Mouse (Mus musculus): ENCODE measurements at regions not wholly inside any gene's neighbourhood (a gene's known extent, or its start where the extent isn't known, plus 50 kb on each side); places are given as distances from the start of the nearest gene placed in this dataset.

GRCm38 (mm10) chr12:9847465-9848205 is 277.7 kb downstream of the Osr1 start:
- no peak for DNase-seq

GRCm38 (mm10) chr12:9855503-9856024 is 285.6 kb downstream of the Osr1 start:
- DNase-seq: no peak

DNA sequence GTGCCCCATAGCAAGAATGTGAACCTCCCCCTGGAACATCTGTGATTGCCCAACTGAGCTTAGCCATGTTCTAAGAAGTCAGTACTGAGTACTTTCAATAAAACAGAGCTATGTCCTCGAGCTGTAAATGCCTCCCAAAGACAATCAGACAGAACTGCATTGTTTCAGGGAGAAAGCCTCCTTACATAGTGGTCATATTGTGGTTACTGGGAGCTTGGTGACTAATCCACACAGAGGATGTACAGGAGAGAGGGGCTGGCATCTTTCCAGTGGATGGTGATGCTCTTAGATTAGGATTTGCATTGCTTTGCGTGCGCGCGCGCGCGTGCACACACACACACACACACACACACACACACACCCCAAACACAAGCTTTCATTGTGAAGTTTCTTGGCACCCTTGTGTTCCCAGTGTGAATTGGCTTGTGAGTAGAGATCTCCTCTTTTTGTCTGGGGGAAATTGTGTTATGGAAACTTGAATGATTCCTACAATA is 286.3 kb downstream of the Osr1 start:
- peak; percentile 12 for DNase-seq

DNA sequence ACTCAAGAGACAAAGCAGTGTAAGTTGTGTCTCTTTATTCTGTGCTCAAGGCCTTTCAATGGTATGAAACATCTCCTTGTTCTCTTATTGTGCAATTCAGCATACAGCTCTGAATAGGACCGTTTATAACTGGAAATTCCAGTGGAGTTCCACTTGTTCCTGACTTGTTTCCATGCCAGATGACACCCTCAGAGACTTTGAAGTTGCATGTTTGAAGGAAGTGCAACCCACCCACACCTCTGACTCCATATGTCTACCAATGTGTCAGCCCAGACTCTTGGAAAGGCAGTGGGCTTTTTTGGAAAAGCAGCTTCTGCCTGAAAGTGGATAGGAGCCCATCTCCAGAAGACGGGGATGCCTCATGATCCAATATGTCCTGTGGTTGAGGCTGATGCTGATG is 288.1 kb downstream of the Osr1 start:
- DNase-seq: peak; percentile 9

DNA sequence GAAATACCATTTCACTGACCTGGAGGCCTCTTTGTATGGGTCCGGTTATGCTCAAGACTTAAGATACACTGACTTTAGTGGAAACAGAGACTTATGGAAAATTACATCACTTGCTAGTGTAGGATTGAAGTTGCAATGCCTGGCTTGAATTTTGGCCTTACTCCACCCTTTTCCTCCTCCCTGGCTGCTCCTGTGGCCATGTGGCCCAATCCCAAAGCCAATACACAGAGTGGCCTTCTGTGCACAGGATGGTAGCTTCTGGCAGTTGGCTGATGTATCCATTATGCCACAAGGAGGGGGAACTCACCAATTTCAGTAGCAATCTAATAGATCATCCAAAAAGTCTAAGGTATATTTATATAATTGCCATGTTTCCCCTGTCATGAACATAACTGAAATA is 292.4 kb downstream of the Osr1 start:
- DNase-seq: no peak

GRCm38 (mm10) chr12:9872236-9872635 is 302.3 kb downstream of the Osr1 start:
- DNase-seq: no peak

DNA sequence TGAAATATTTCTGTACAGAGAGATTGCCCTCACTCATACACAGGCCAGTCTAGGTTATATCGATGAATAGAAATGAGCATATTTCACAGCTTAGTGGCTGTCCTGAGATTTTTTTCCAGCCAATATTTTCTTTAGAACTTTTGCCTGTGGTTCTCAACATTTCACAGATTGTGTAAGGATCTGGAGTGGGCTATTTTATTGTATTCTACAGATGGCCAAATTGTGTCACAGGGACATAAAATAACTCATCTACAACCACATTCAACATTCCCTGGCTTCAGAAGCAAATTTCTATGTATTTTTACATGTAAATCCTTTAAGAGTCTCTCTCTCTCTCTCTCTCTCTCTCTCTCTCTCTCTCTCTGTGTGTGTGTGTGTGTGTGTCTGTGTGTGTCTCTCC is 303.3 kb downstream of the Osr1 start:
- DNase-seq: no peak

DNA sequence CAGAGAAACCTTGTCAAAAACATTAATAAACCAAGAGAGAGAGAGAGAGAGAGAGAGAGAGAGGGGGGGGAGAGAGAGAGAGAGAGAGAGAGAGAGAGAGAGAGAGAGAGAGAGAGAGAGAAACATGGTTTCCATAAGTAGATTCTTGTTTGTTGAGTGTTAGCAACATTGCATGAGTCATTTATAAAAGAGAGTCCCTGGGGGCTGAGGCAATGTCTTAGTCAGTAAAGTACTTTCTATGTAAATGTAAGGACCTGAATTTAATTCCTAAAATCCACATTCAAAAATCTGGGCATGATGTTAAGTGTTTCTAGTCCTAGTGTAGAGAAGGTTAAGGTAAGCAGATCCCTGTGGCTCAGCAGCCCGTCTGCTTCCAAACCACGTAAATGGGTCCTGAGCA is 304.9 kb downstream of the Osr1 start:
- DNase-seq: no peak

DNA sequence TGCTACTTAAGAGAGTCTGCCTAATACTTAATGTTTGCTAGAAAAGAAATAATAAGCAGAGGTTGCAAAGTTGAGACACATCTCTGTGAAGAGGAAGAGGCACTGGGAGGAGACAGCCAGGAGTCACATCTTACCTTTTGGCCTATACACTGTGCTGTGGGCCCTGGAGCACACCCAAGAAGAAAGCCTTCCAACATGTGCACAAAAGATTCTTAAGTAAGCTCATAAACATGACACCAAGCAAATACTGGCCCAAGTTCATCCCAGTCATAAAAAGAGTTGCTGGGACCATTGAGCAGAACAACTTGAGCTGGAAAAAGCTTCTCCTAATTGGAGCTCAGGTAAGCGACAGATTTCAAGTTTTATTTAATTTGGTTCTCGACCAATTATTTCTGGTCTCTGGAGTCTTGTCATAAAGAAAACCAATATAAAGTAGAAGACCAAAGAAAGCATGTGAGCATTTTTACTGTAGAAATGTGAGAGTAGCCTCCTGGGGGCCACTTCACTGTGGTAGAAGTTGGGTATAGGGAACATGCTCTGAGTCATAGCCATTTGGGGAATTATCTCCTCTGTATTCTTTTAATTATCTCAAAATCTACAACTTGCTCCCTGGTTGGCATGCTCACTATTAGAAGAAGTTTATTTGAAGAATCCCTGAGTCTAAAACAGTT is 312.2 kb downstream of the Osr1 start:
- no peak for DNase-seq

DNA sequence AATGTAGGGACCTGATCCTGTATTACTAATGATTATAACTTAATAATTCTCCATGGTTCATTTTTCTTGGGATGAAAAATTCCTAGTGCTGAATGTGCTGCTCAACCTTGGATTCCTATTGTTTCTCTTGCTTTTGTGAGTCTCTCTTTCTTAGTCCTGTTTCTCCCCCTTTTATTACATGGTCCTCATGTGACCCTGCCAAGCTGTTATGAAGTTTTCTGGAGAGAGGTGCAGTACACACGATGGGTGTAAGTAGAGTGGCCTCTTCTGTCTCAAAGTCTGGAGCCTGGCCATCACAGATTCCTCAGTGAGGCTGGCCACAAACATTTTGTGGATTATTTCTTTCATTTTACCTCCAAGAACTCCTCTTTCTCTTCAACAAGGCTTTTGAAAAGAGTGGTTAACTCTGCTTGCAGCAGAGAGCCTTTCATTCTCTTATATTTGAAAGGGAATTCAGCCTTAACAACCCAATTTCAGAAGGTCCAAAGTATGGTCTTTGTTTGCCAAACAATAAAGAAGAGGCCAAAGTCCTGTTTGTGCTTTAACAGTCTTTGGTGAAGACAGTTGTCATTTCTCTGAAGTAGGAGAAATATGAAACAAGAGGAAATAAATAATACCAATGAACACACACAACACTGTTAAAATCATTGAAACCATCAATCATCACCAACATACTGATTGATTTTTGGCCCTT is 313.3 kb downstream of the Osr1 start:
- no peak for DNase-seq

GRCm38 (mm10) chr12:9894521-9894920 is 324.6 kb downstream of the Osr1 start:
- no peak for DNase-seq

DNA sequence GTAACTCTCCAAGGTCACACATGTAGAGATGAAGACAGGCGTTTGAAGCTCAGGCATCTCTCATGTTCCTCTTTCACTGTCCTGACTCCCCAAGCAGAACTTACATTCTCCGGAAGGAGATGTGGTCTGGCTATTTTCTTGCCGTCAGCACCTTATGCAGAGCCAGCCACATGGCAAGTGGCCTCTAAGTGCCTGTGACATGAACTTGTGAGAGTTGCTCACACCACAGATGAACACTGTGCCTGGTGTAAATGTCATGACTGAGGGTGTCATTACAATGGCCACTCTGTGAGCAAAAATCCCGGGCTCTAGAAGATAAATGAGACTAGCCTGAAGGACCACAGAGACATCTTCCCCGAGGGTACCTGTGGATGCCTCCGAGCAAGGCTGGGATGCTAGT is 328.1 kb downstream of the Osr1 start:
- DNase-seq: no peak

GRCm38 (mm10) chr12:9898420-9898819 is 328.5 kb downstream of the Osr1 start:
- no peak for DNase-seq

DNA sequence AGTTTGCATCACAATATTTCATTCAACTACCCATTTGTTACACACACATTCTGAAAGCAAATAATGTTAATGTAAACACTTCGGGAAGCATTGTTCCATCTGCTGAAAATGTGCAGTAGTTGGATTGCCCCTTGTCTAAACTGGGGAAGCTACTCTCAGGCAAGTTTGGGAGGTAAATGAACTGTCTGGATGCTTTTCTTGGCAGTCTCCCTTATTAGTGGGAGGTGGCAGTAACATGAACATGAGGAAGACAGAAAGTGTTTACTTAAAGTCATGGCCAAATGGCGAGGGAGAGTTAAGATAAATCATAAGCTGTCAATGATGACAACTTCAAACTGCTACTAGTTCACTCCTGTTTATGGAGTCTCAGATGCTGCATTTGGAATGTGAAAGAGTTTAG is 332.0 kb downstream of the Osr1 start:
- DNase-seq: no peak

DNA sequence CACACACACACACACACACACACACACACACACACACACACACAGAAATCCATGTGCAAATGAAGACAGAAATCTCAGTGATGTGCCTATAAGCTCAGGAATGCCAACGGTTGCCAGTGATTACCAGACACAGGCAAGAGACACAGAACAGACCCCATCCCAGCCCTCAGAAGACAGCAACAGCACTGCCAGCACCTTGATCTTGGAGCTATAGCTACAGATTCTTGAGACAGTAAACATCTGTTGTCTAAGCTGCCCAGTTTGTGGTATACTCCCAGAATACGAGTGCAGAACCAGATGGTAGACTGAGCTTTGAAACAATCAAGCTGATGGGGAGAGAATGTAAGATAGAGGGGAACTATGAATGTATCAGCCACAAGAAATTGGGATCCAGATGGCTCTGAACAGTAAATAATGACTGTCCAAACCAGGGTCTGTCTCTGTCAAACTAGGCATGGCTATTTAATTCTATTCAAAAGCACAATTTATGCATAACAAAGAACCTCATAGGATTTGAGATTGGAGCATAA is 333.9 kb downstream of the Osr1 start:
- no peak for DNase-seq

- DNase-seq: no peak
These were observed 342.4 kb downstream of the Osr1 start for GRCm38 (mm10) chr12:9912333-9912732.

DNA sequence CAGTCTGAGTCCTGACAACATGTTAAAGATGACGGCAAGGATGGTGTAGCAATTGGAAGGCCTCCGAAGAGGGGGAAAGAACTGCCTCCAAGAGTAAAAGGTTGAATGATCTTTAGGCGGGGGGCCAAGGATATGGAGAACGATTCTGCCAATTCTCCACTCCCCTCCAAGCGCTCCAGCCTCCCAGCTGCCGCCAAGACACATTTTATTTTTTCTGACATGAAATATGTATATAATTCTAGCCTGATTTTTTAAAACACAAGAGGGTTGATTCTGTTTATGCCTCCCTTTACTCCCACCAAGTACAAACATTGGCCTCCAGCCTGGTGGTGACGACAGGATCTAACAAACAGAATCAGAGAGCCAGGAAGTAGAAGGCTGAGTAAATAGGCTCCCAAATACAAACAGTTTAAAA is 345.8 kb downstream of the Osr1 start:
- DNase-seq: no peak

GRCm38 (mm10) chr12:9918026-9918425 is 348.1 kb downstream of the Osr1 start:
- DNase-seq: no peak

DNA sequence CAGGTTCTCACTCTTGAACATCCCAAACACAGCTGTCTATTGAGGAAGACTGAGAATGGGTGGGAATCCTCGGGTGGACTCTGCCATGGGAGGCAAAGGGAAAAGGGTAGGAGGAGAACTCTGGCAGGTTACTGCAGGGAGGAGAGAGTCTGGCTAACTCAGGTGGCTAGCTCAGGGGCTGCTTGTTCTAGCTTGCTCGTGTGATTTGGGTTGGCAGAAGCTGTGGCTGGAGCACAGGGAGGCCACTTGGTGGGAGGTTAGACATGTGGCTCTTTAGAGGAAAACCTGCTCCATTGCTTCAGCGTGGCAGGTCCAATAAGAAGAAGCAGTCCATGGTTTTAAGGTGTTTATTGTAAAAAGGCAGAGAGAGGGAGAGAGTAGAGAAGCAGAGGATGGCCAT is 349.1 kb downstream of the Osr1 start:
- no peak for DNase-seq

DNA sequence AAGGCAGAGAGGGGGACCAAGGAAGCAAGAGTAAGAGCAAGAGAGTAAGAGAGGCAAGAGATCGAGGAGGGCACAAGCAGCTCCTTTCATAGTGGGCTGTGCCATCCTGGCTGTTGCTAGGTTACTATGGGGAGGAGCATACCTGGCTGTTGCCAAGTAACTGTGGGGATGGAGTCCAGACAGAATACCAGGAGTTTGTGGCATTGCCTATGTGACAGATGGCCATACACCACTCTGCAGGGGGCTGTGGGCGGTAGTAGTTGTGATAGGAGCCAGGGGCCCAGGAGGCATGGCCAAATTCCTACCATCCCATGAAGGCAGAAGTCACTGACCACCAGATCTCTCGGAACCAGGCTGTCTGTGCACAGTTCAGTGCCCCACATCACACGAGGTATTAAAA is 349.5 kb downstream of the Osr1 start:
- DNase-seq: no peak

- no peak for DNase-seq
These were observed 350.5 kb downstream of the Osr1 start for GRCm38 (mm10) chr12:9920401-9920800.

GRCm38 (mm10) chr12:9921591-9922198 is 351.8 kb downstream of the Osr1 start:
- no peak for DNase-seq

- no peak for DNase-seq
These were observed 354.6 kb downstream of the Osr1 start for GRCm38 (mm10) chr12:9924561-9924960.
